Mouse (Mus musculus) T-helper 17 cell (primary cell): ENCODE results near the gene Slc17a9.

Experiments used
- in situ Hi-C, 2 experiments: fragments of 300-600 bp; cut with MboI, MseI; formaldehyde crosslinking; loops; 1 replicate in 1 of 2; 2 replicates in 1 of 2; pipeline ENCODE4 v1.15.1; 2025; ENCODE audit warnings: high pct_unique_total_duplicates in 2 of 2

Slc17a9 gene

GRCm38 (mm10) chr2:180743321-180743720, 18.3 kb downstream of the Slc17a9 start:
- in situ Hi-C loops, result loop anchor here (5.0 kb wide), 3 partner anchors 66 to 161 kb away; partner anchors contain the start of gene Mrgbp (in 1 of the 2)

GRCm38 (mm10) chr2:180745248-180745927, 20.3 kb downstream of the Slc17a9 start:
- in situ Hi-C loops, result no loop called here

- in situ Hi-C loops, result no loop called here
Observed at GRCm38 (mm10) chr2:180746569-180747192, 21.6 kb downstream of the Slc17a9 start.

GRCm38 (mm10) chr2:180748904-180749303, 23.8 kb downstream of the Slc17a9 start:
- in situ Hi-C loops, result no loop called here

GRCm38 (mm10) chr2:180754976-180755688, 30.1 kb downstream of the Slc17a9 start:
- in situ Hi-C loops, result no loop called here

- in situ Hi-C loops, result no loop called here
Observed at GRCm38 (mm10) chr2:180755896-180756295, 30.8 kb downstream of the Slc17a9 start.

GRCm38 (mm10) chr2:180756786-180757185, 31.7 kb downstream of the Slc17a9 start:
- in situ Hi-C loops, result no loop called here

- in situ Hi-C loops, result no loop called here
Observed at GRCm38 (mm10) chr2:180758513-180759263, 33.6 kb downstream of the Slc17a9 start.

- in situ Hi-C loops, result loop anchor here in 1 of 2 experiments (10.0 kb wide), 1 partner anchor 290 kb away; no protein-coding TSS in a partner anchor
Observed at GRCm38 (mm10) chr2:180764986-180765385, 39.9 kb downstream of the Slc17a9 start.

GRCm38 (mm10) chr2:180765713-180766112, 40.6 kb downstream of the Slc17a9 start:
- in situ Hi-C loops, result loop anchor here in 1 of 2 experiments (10.0 kb wide), 1 partner anchor 291 kb away; no protein-coding TSS in a partner anchor

- in situ Hi-C loops, result no loop called here
Observed at GRCm38 (mm10) chr2:180775223-180775622, 50.2 kb downstream of the Slc17a9 start.

GRCm38 (mm10) chr2:180775641-180776040, 50.6 kb downstream of the Slc17a9 start:
- in situ Hi-C loops, result no loop called here

- in situ Hi-C loops, result no loop called here
Observed at GRCm38 (mm10) chr2:180776793-180777192, 51.7 kb downstream of the Slc17a9 start, which contains the start of gene Bhlhe23. Gene Bhlhe23, minus strand, starts transcription at chr2:180776900.

- in situ Hi-C loops, result no loop called here
Observed at GRCm38 (mm10) chr2:180779226-180780104, 54.4 kb downstream of the Slc17a9 start.

- in situ Hi-C loops, result no loop called here
Observed at GRCm38 (mm10) chr2:180780282-180780681, 55.2 kb downstream of the Slc17a9 start.

- in situ Hi-C loops, result no loop called here
Observed at GRCm38 (mm10) chr2:180786732-180787131, 61.7 kb downstream of the Slc17a9 start.

- in situ Hi-C loops, result no loop called here
Observed at GRCm38 (mm10) chr2:180787566-180788232, 62.6 kb downstream of the Slc17a9 start.

GRCm38 (mm10) chr2:180788386-180788785, 63.3 kb downstream of the Slc17a9 start:
- in situ Hi-C loops, result no loop called here

- in situ Hi-C loops, result no loop called here
Observed at GRCm38 (mm10) chr2:180788843-180789242, 63.8 kb downstream of the Slc17a9 start.

- in situ Hi-C loops, result no loop called here
Observed at GRCm38 (mm10) chr2:180791674-180792073, 66.6 kb downstream of the Slc17a9 start.
